Mouse (Mus musculus) liver, embryonic 11.5 days (tissue): Measurements from ENCODE around the gene Exosc1. TPM values are rescaled to one million over a fixed set of nuclear protein-coding genes. Genes with fewer than 3 reads are reported as not detected.

ENCODE experiments used
- polyA plus RNA-seq: library from polyadenylated mRNA; unstranded; fragments of >200 nt; fragmentation: Nextera tagmentation; extraction: Ambion mirVana; gene quantifications from 2 replicates; pipeline ENCODE4 v1.2.1, GENCODE M21; 2014

The Exosc1 gene
- polyA plus RNA-seq, 1 experiment from 2014 or later: 109 TPM

Other genes starting within 250 kb of the Exosc1 start
- 0.16 and 0.26 TPM in 2 replicates for gene Slit1, start 189.8 kb downstream of the Exosc1 start, polyA plus RNA-seq
- 55.6 and 63.4 TPM in 2 replicates for gene Arhgap19, start 131.4 kb downstream of the Exosc1 start, polyA plus RNA-seq
- 19.5 and 19.9 TPM in 2 replicates for gene Frat1, start 103.5 kb downstream of the Exosc1 start, polyA plus RNA-seq
- gene Frat2, start 85.3 kb downstream of the Exosc1 start, polyA plus RNA-seq: 9.8 and 10.9 TPM in 2 replicates
- gene Rrp12, start 37.2 kb downstream of the Exosc1 start, polyA plus RNA-seq: 29.5 and 34.0 TPM in 2 replicates
- 871 and 874 TPM in 2 replicates for gene Pgam1, start 21.5 kb downstream of the Exosc1 start, polyA plus RNA-seq
- 58.9 and 63.0 TPM in 2 replicates for gene Zdhhc16, start 57 bp upstream of the Exosc1 start, polyA plus RNA-seq
- gene Mms19, start 47.7 kb upstream of the Exosc1 start, polyA plus RNA-seq: 27.9 and 29.1 TPM in 2 replicates
- 6.7 and 7.3 TPM in 2 replicates for gene Ubtd1, start 48.3 kb upstream of the Exosc1 start, polyA plus RNA-seq
- not detected in 2 replicates for gene Ankrd2, start 102.6 kb upstream of the Exosc1 start, polyA plus RNA-seq
- gene Hoga1, start 112.2 kb upstream of the Exosc1 start, polyA plus RNA-seq: 8.1 and 10.1 TPM in 2 replicates
- gene 4933411K16Rik, start 118.8 kb upstream of the Exosc1 start, polyA plus RNA-seq: 0.13 and 0.40 TPM in 2 replicates
- gene Morn4, start 152.9 kb upstream of the Exosc1 start, polyA plus RNA-seq: 9.3 and 10.5 TPM in 2 replicates
- 17.6 and 18.1 TPM in 2 replicates for gene Pi4k2a, start 157.0 kb upstream of the Exosc1 start, polyA plus RNA-seq
- gene Avpi1, start 195.6 kb upstream of the Exosc1 start, polyA plus RNA-seq: 19.9 and 21.6 TPM in 2 replicates
- gene Marveld1, start 214.0 kb upstream of the Exosc1 start, polyA plus RNA-seq: 4.3 and 5.4 TPM in 2 replicates
- gene Zfyve27, start 230.5 kb upstream of the Exosc1 start, polyA plus RNA-seq: 15.2 and 15.8 TPM in 2 replicates